Mouse (Mus musculus) embryo, embryonic 11.5 days (tissue): ENCODE measurements around the gene Mr1.
A peak's percentile ranks its signal among the peaks of the same experiment; 100 is the strongest.

ENCODE experiments used
- DNase-seq: peaks from one replicate; pipeline ENCODE4 v3.0.0-alpha.2; 2012; ENCODE audit warnings: low read depth, low spot score

Mr1 gene

DNA sequence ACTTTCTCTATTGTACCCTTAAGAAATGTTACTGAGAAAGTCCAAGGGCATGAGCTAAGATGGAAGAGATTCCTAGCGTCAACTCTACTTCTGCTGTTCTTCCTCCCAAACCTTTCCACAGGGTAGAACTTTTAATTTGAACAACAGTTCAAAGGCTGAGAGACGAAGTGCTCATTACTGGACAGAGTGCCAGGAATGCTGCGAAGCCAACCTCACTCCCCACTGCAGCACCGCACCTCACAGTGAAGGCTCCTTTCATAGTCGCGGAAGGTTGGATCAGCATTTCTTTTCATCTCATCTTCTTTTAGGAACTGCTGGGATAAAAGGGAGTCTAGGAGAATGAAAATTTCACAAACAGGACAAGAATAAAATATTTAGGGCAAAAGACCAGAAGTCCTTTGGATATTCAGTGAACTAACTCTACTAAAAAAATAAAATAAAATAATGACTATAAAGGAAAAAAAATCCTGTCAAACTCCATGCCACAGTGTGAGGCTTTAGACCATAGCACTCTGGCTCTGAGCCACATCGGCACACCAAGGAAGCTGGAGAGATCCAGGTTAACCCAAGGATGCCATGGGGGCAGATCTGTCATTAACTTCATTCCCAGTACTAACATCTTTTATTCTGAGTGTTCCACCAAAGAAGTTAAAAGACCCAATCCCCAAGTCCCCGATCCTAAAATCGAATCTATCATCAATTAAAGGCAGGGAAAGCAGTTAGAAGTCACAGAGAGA lies 52.5 kb downstream of the Mr1 start:
- no peak for DNase-seq

GRCm38 (mm10) chr1:155093145-155093791 lies 53.3 kb downstream of the Mr1 start:
- DNase-seq: no peak

DNA sequence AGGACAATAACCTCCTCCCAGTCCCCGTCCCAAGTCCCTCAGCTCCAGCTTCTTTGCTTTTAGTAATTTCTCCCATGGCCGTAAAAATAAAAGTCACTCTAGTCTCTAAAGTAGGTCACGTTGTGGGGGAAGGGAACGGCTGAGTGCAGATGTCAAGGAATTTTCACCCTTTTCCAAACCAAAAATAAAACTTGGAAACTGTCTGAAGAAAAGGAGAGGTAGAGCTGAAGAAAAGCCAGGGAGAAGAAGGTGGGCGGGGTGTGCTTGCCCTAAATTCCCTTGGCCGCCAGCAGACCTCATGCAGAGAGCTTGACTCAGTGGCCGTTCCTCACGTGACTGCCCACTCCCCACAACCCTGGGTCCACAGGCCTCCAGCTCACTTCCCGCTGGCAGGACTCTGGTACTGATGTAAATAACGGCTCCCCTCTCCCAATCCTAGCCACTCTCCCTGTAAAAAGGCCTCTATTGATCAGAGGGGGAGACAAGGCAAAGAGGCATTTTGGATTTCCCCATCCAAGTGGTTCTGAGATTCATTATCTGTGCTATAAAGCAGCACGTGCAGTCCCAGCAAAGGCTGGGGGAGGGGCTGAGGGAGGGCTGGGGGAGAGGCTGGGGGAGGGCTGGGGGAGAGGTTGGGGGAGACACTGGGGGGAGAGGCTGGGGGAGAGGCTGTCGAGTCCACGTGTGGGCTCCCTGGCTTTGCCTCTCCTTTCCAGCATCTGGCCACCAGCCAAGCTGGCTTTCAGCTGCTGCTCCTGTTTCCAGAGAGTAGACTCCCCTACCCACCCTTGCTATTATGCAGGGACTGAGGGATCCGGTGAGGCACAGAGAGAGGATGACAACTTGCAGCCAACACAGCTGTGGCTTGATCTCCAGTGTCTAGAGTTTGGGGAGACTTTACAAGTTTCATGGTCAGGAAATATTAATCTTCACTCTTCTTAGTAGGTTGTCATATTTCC lies 54.5 kb downstream of the Mr1 start:
- no peak for DNase-seq

DNA sequence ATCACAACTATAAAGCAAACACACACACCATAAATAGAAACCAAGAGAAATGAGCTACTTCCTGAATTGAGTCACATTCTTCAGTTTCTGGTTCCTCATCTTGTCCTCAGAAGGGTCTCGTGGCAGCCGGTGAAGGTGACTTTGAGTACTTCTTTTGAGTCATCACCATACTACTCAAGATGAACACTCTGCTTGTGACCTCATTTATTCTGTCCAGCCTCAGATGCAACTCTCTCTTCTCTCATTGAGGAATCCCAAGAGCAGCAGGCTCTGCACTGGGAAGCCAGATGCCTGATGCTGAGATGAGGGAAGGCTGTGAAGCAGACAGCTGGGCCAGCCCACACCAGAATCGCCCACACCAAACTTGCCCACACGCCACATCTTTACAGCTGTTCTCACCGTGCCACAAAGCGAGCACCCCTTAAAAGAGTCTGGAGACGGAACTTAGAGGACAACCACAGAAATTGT lies 55.2 kb downstream of the Mr1 start:
- DNase-seq: no peak

DNA sequence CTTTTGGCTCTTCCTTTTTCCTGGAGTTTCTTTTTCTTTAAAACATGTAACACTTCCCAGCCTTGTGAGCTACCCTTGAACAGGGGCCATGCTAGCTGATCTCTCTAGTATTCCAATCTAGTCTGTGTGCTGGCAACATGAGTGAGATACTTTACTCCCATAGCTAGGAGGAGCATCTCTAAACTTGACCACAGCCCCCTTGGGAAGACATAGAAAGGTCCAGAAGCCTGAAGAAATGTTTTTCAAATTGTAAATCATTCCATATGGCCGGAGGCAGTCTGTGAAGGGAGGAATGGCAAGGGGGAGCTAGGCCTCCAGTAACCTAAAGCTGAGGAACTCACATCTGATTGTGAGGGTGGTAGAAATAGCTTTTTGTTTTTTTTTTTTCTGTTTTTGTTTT lies 55.9 kb downstream of the Mr1 start:
- DNase-seq: no peak

- no peak for DNase-seq
These were observed 56.3 kb downstream of the Mr1 start for GRCm38 (mm10) chr1:155090327-155090726.

- DNase-seq: no peak
These were observed 57.6 kb downstream of the Mr1 start for GRCm38 (mm10) chr1:155088847-155089603.

GRCm38 (mm10) chr1:155088046-155088445 lies 58.6 kb downstream of the Mr1 start:
- no peak for DNase-seq

GRCm38 (mm10) chr1:155086893-155087292 lies 59.7 kb downstream of the Mr1 start:
- no peak for DNase-seq

DNA sequence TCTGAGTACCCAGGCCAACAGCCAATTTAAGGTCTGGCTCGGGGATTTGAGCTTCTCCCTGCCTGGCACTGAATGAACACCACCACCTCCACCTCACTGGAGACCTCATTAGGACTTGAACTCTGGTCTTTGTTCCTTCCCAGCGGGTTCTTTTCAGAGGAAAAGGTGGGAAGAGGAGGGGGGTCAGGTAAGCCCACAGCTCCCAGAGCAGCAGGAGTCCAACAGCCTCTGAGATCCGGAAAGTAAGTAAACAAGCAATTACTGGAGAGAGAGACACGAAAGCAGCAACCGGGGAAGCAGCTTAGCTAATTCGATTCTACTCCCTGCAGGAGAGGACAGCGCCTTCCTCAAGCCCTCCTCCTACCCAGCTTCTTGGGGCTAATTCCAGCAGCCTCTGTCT lies 60.2 kb downstream of the Mr1 start:
- DNase-seq: no peak

GRCm38 (mm10) chr1:155084839-155085238 lies 61.8 kb downstream of the Mr1 start:
- no peak for DNase-seq

GRCm38 (mm10) chr1:155083271-155084265 lies 63.0 kb downstream of the Mr1 start:
- peak; percentile 85 for DNase-seq

DNA sequence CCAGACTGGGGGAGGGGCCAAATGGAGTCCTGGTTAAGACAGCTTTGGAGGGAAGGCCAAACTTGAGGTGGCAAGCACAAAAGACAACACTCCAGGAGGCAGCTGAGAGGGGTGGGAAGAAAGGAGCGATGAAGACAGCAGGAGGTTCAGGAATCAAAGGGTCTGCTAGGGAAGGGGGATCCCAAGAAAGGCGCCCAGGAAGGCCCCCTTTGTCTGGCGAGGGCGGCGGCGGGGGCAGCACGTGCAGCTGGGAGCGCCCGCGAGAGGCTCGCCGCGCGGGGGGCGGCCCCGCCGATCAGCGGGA lies 63.7 kb downstream of the Mr1 start:
- peak; percentile 64 for DNase-seq

GRCm38 (mm10) chr1:155082158-155082964 lies 64.3 kb downstream of the Mr1 start:
- no peak for DNase-seq

- no peak for DNase-seq
These were observed 68.9 kb downstream of the Mr1 start for GRCm38 (mm10) chr1:155077675-155078074.
